15 mouse cellular contexts compared by ENCODE assay signal in genomic region chr7:143124902-143125301, GRCm38 (mm10). TPM values are rescaled to one million over a fixed set of nuclear protein-coding genes. Genes with fewer than 3 reads are reported as not detected.
DNase-seq lines count a peak whose midpoint lies in the region; ATAC-seq and TF ChIP-seq lines count a peak whose summit lies in the region.
"Had no signal": no experiment of that assay in that cellular context is flagged by ENCODE, and none has a peak within 500 bp of the region (broad histone marks: within the 10 kb centered on the region; RNA-seq: fewer than 3 reads in every experiment).

No protein-coding gene starts in this region.

- H3K4me2 ChIP-seq in kidney, postnatal 0 days (ENCODE audit: low read length) = no peak overlapping the region
- no peak overlapping the region for H3K4me2 ChIP-seq in embryonic facial prominence, embryonic 15.5 days (replicated peaks)
- H3K4me2 ChIP-seq in stomach, embryonic 15.5 days = no peak overlapping the region; the same call in 1 of the 2 replicates
- H3K4me2 ChIP-seq: liver, embryonic 11.5 days; midbrain, embryonic 12.5 days; neural tube, embryonic 15.5 days had no signal

- H3K4me3 ChIP-seq in kidney, postnatal 0 days (replicated peaks; ENCODE audit: low read depth, low read length) = no peak overlapping the region
- H3K4me3 ChIP-seq in cerebellum, adult 2 months (replicated peaks; ENCODE audit: insufficient read depth, low read depth, low read length) = no peak overlapping the region
- no peak overlapping the region for H3K4me3 ChIP-seq in embryonic facial prominence, embryonic 15.5 days (replicated peaks)
- H3K4me3 ChIP-seq in stomach, embryonic 15.5 days (replicated peaks) = no peak overlapping the region
- H3K4me3 ChIP-seq: midbrain, embryonic 12.5 days; neural tube, embryonic 15.5 days had no signal

- no peak for TF ChIP-seq POLR2A in cerebellum, adult 2 months (IDR thresholded peaks at IDR 0.05; ENCODE audit: borderline replicate concordance, insufficient read depth, low read length)

- peaks cover 16% of the 10 kb centered on the region for H3K4me1 ChIP-seq in kidney, postnatal 0 days (replicated peaks; ENCODE audit: insufficient read depth, low read length)
- peaks cover 31% of the 10 kb centered on the region for H3K4me1 ChIP-seq in cerebellum, adult 2 months (ENCODE audit: control insufficient read depth, insufficient read depth, low read length)
- H3K4me1 ChIP-seq in embryonic facial prominence, embryonic 15.5 days = peaks cover 28% of the 10 kb centered on the region
- peaks cover 32% of the 10 kb centered on the region for H3K4me1 ChIP-seq in stomach, embryonic 15.5 days

- 62% methylated on average over 3 of the region's 3 CpGs for WGBS in kidney, postnatal 0 days
- WGBS in cerebellum, adult 2 months = 11% methylated on average over 3 of the region's 3 CpGs
- WGBS in embryonic facial prominence, embryonic 15.5 days = 61% methylated on average over 3 of the region's 3 CpGs
- 54% methylated on average over 3 of the region's 3 CpGs for WGBS in stomach, embryonic 15.5 days

- H3K36me3 ChIP-seq in kidney, postnatal 0 days (ENCODE audit: insufficient read depth, low read length) = no peaks in the 10 kb centered on the region
- H3K36me3 ChIP-seq in embryonic facial prominence, embryonic 15.5 days = no peaks in the 10 kb centered on the region
- no peaks in the 10 kb centered on the region for H3K36me3 ChIP-seq in stomach, embryonic 15.5 days
- H3K36me3 ChIP-seq: midbrain, embryonic 12.5 days; neural tube, embryonic 15.5 days had no signal

- DNase-seq in kidney, postnatal 0 days (ENCODE audit: low spot score) = no peak
- no peak for DNase-seq in kidney, postnatal 14 days
- DNase-seq in cerebellum, adult 2 months = peak; percentile 51 to 74
- no peak for DNase-seq in urinary bladder, postnatal 36 days (ENCODE audit: low spot score in 2 of 2)
- DNase-seq in adrenal gland, postnatal 25 days = no peak
- DNase-seq: adrenal gland, adult 2 months; spleen, adult 18-20 months; thymus, postnatal 25 days had no signal

- H3K9ac ChIP-seq in kidney, postnatal 0 days (ENCODE audit: low read depth, low read length) = 0 out of 2 replicates have a peak overlapping the region, but pooled peaks have one; percentile 35
- no peak overlapping the region for H3K9ac ChIP-seq in embryonic facial prominence, embryonic 15.5 days
- no peak overlapping the region for H3K9ac ChIP-seq in stomach, embryonic 15.5 days
- H3K9ac ChIP-seq: midbrain, embryonic 12.5 days; neural tube, embryonic 15.5 days had no signal

- TF ChIP-seq CTCF in kidney, postnatal 0 days (IDR thresholded peaks at IDR 0.05; ENCODE audit: low read depth) = no peak
- no peak for TF ChIP-seq CTCF in cerebellum, adult 2 months (IDR thresholded peaks at IDR 0.05; ENCODE audit: borderline replicate concordance, insufficient read depth, low read depth, low read length)

- ATAC-seq in kidney, postnatal 0 days (replicated peaks; ENCODE audit: low FRiP score, low read depth) = no peak
- ATAC-seq in embryonic facial prominence, embryonic 15.5 days (ENCODE audit: insufficient number of reproducible peaks, low FRiP score, low TSS enrichment, low read depth) = no peak
- ATAC-seq in stomach, embryonic 15.5 days (ENCODE audit: insufficient read depth, low FRiP score, low read depth) = no peak
- ATAC-seq: forebrain, embryonic 16.5 days had no signal

- no peaks in the 10 kb centered on the region for H3K9me3 ChIP-seq in kidney, postnatal 0 days (replicated peaks; ENCODE audit: low read length)
- H3K9me3 ChIP-seq in embryonic facial prominence, embryonic 15.5 days (replicated peaks) = no peaks in the 10 kb centered on the region
- H3K9me3 ChIP-seq in stomach, embryonic 15.5 days = no peaks in the 10 kb centered on the region
- H3K9me3 ChIP-seq: midbrain, embryonic 12.5 days; neural tube, embryonic 15.5 days had no signal

- H3K27me3 ChIP-seq in kidney, postnatal 0 days (ENCODE audit: insufficient read depth, low read length) = no peaks in the 10 kb centered on the region
- no peaks in the 10 kb centered on the region; the same call in 1 of the 2 replicates for H3K27me3 ChIP-seq in cerebellum, adult 2 months (ENCODE audit: control insufficient read depth, insufficient read depth, low read length)
- H3K27me3 ChIP-seq in embryonic facial prominence, embryonic 15.5 days = no peaks in the 10 kb centered on the region
- H3K27me3 ChIP-seq in stomach, embryonic 15.5 days (replicated peaks) = no peaks in the 10 kb centered on the region
- H3K27me3 ChIP-seq: neural tube, embryonic 15.5 days had no signal

- H3K27ac ChIP-seq in kidney, postnatal 0 days = peak overlapping the region; percentile 71
- H3K27ac ChIP-seq in cerebellum, adult 2 months (ENCODE audit: insufficient read depth, low read length) = no peak overlapping the region
- 0 out of 2 replicates have a peak overlapping the region, but pooled peaks have one; percentile 8 for H3K27ac ChIP-seq in embryonic facial prominence, embryonic 15.5 days (replicated peaks)
- H3K27ac ChIP-seq in stomach, embryonic 15.5 days = peak overlapping the region; percentile 53; the same call in 1 of the 2 replicates
- H3K27ac ChIP-seq: midbrain, embryonic 12.5 days; neural tube, embryonic 15.5 days had no signal

RNA-seq across cellular contexts. Expression of gene Kcnq1, which starts 18.7 kb away (rescaled TPM):
- polyA plus RNA-seq in kidney, postnatal 0 days (2015; fragmentation: Nextera tagmentation; extraction: Ambion mirVana) = 12.6 and 13.4 TPM in 2 replicates
- polyA plus RNA-seq in cerebellum, adult 2 months (2012; rRNA removed) = 0.54 and 1.6 TPM in 2 replicates
- 1.2 and 1.4 TPM in 2 replicates for polyA plus RNA-seq in embryonic facial prominence, embryonic 15.5 days (2015; fragmentation: Nextera tagmentation; extraction: Ambion mirVana)
- 9.1 and 13.2 TPM in 2 replicates for polyA plus RNA-seq in stomach, embryonic 15.5 days (2015; fragmentation: Nextera tagmentation; extraction: Ambion mirVana)
- 3.5 and 3.6 TPM in 2 replicates for total RNA-seq in adrenal gland, postnatal 25 days (2021)
- total RNA-seq: hematopoietic stem cell, adult 5-6 weeks had no signal

RNA-seq across cellular contexts. Expression of gene Trpm5, which starts 30.5 kb away (rescaled TPM):
- polyA plus RNA-seq in kidney, postnatal 0 days (2015; fragmentation: Nextera tagmentation; extraction: Ambion mirVana) = 3.4 and 3.9 TPM in 2 replicates
- 0.10 and 0.13 TPM in 2 replicates for polyA plus RNA-seq in cerebellum, adult 2 months (2012; rRNA removed)
- 12.0 and 12.5 TPM in 2 replicates for polyA plus RNA-seq in embryonic facial prominence, embryonic 15.5 days (2015; fragmentation: Nextera tagmentation; extraction: Ambion mirVana)
- polyA plus RNA-seq in stomach, embryonic 15.5 days (2015; fragmentation: Nextera tagmentation; extraction: Ambion mirVana) = 14.1 and 16.0 TPM in 2 replicates
- total RNA-seq in adrenal gland, postnatal 25 days (2021) = 0.24 TPM in 1 of 2 replicates, not detected in the other

RNA-seq across cellular contexts. Expression of gene Tssc4, which starts 55.9 kb away (rescaled TPM):
- 69.1 and 72.3 TPM in 2 replicates for polyA plus RNA-seq in kidney, postnatal 0 days (2015; fragmentation: Nextera tagmentation; extraction: Ambion mirVana)
- 101 and 106 TPM in 2 replicates for polyA plus RNA-seq in cerebellum, adult 2 months (2012; rRNA removed)
- 104 TPM in 2 replicates for polyA plus RNA-seq in embryonic facial prominence, embryonic 15.5 days (2015; fragmentation: Nextera tagmentation; extraction: Ambion mirVana)
- 78.7 and 84.8 TPM in 2 replicates for polyA plus RNA-seq in stomach, embryonic 15.5 days (2015; fragmentation: Nextera tagmentation; extraction: Ambion mirVana)
- total RNA-seq in adrenal gland, postnatal 25 days (2021) = 32.2 and 32.7 TPM in 2 replicates

Comparison
In these comparisons a context has a peak if more than half of its experiments do, and no peak if none do; other contexts are left out.
1. DNase-seq: peak in cerebellum, adult 2 months (2 of 2); none in kidney, postnatal 0 days (single experiment), kidney, postnatal 14 days (single experiment), urinary bladder, postnatal 36 days (0 of 2) and adrenal gland, postnatal 25 days (single experiment).